Mouse (Mus musculus) MEL (cell line): ENCODE results near the gene Rccd1. TPM values are rescaled to one million over a fixed set of nuclear protein-coding genes. Genes with fewer than 3 reads are reported as not detected.

Source experiments
- DNase-seq: peaks from one replicate; pipeline ENCODE4 v3.0.0; 2011; ENCODE audit warnings: low read depth, low spot score
- H3K27ac ChIP-seq: 2 replicates; pipeline ENCODE4 v1.5.1; 2012; ENCODE audit warnings: low read depth, mild to moderate bottlenecking, control low read depth, low read length, moderate library complexity; ENCODE audit not compliant: control insufficient read depth
- H3K27me3 ChIP-seq, 2 experiments: fragments of 150-350 bp in 1 of 2; sonication (generic) in 1 of 2; 2 replicates each; pipeline ENCODE4 v1.6.1; 2012; ENCODE audit warnings: low read length in 2 of 2, mild to moderate bottlenecking in 2 of 2, improper control_type of control experiment in 1 of 2, moderate library complexity in 1 of 2; ENCODE audit not compliant: insufficient read depth in 2 of 2, control insufficient read depth in 1 of 2
- H3K36me3 ChIP-seq, 2 experiments: 2 replicates each; pipeline ENCODE4 v1.6.1; 2012 to 2014; ENCODE audit warnings: low read length in 2 of 2, improper control_type of control experiment in 1 of 2, inconsistent platforms in 1 of 2, mild to moderate bottlenecking in 1 of 2; ENCODE audit not compliant: insufficient read depth in 2 of 2, control insufficient read depth in 1 of 2
- H3K4me1 ChIP-seq, 2 experiments: fragments of 150-350 bp in 1 of 2; sonication (generic) in 1 of 2; 2 replicates each; pipeline ENCODE4 v1.6.1; 2012; ENCODE audit warnings: low read length in 2 of 2, improper control_type of control experiment in 1 of 2, mild to moderate bottlenecking in 1 of 2; ENCODE audit not compliant: insufficient read depth in 2 of 2, control insufficient read depth in 1 of 2
- H3K4me3 ChIP-seq, 2 experiments: fragments of 150-350 bp in 1 of 2; sonication (generic) in 1 of 2; 2 replicates each; pipeline ENCODE4 v1.5.1; 2012; ENCODE audit warnings: low read depth in 2 of 2, low read length in 2 of 2, mild to moderate bottlenecking in 2 of 2, moderate library complexity in 2 of 2, control low read depth in 1 of 2, improper control_type of control experiment in 1 of 2; ENCODE audit not compliant: control insufficient read depth in 1 of 2, insufficient read depth in 1 of 2
- H3K79me2 ChIP-seq: 2 replicates; pipeline ENCODE4 v1.6.1; 2012; ENCODE audit warnings: mild to moderate bottlenecking, low read length, moderate library complexity; ENCODE audit not compliant: control insufficient read depth, poor library complexity, insufficient read depth
- H3K9ac ChIP-seq: 2 replicates; pipeline ENCODE4 v1.6.1; 2012; ENCODE audit warnings: low read depth, mild to moderate bottlenecking, control low read depth, low read length, moderate library complexity; ENCODE audit not compliant: control insufficient read depth, poor library complexity, severe bottlenecking
- H3K9me3 ChIP-seq: fragments of 150-350 bp; sonication (generic); replicated peaks from 2 replicates; pipeline ENCODE4 v1.6.1; 2012; ENCODE audit warnings: mild to moderate bottlenecking, low read length, improper control_type of control experiment, moderate library complexity; ENCODE audit not compliant: insufficient read depth
- BHLHE40 ChIP-seq: IDR thresholded peaks from 2 replicates; pipeline ENCODE4 v1.6.1; 2012; ENCODE audit warnings: low read depth, mild to moderate bottlenecking, inconsistent platforms, low read length, improper control_type of control experiment, borderline replicate concordance
- CHD2 ChIP-seq: IDR thresholded peaks from 2 replicates; pipeline ENCODE4 v1.6.1; 2011; ENCODE audit warnings: low read length, improper control_type of control experiment
- CTCF ChIP-seq, 3 experiments: IDR thresholded peaks in 2 of 3; conservative IDR thresholded peaks in 1 of 3; 2 replicates each; pipeline ENCODE4 v1.5.1; 2011 to 2012; ENCODE audit warnings: low read length in 3 of 3, low read depth in 2 of 3, mild to moderate bottlenecking in 2 of 3, improper control_type of control experiment in 1 of 3, inconsistent platforms in 1 of 3, mixed read lengths in 1 of 3, moderate library complexity in 1 of 3; ENCODE audit not compliant: control insufficient read depth in 1 of 3, insufficient read depth in 1 of 3, poor library complexity in 1 of 3, severe bottlenecking in 1 of 3
- ELF1 ChIP-seq: IDR thresholded peaks from 2 replicates; pipeline ENCODE4 v1.6.1; 2014; ENCODE audit warnings: low read depth, mild to moderate bottlenecking, inconsistent platforms, low read length, improper control_type of control experiment, moderate library complexity
- EP300 ChIP-seq, 2 experiments: IDR thresholded peaks; 2 replicates each; pipeline ENCODE4 v1.6.1; 2011; ENCODE audit warnings: improper control_type of control experiment in 2 of 2, low read length in 2 of 2, low read depth in 1 of 2, mild to moderate bottlenecking in 1 of 2
- ETS1 ChIP-seq: IDR thresholded peaks from 2 replicates; pipeline ENCODE4 v1.6.1; 2012; ENCODE audit warnings: low read depth, mild to moderate bottlenecking, inconsistent platforms, low read length, improper control_type of control experiment, moderate library complexity
- GABPA ChIP-seq: IDR thresholded peaks from 2 replicates; pipeline ENCODE4 v1.6.1; 2012; ENCODE audit warnings: low read depth, mild to moderate bottlenecking, inconsistent platforms, low read length, improper control_type of control experiment, moderate library complexity
- GATA1 ChIP-seq: IDR thresholded peaks from 2 replicates; pipeline ENCODE4 v1.6.1; 2011; ENCODE audit warnings: low read depth, low read length, improper control_type of control experiment
- KAT2A ChIP-seq: conservative IDR thresholded peaks from 2 replicates; pipeline ENCODE4 v1.6.1; 2012; ENCODE audit warnings: low read depth, low read length, improper control_type of control experiment, inconsistent platforms
- MEF2A ChIP-seq: IDR thresholded peaks from 2 replicates; pipeline ENCODE4 v1.6.1; 2014; ENCODE audit warnings: low read depth, mild to moderate bottlenecking, inconsistent platforms, low read length, improper control_type of control experiment; ENCODE audit not compliant: poor library complexity, insufficient replicate concordance, severe bottlenecking; ENCODE audit errors: extremely low read depth
- MXI1 ChIP-seq: IDR thresholded peaks from 2 replicates; pipeline ENCODE4 v1.6.1; 2011; ENCODE audit warnings: mild to moderate bottlenecking, low read depth, low read length, improper control_type of control experiment
- MYC ChIP-seq: IDR thresholded peaks from 2 replicates; pipeline ENCODE4 v1.6.1; 2011; ENCODE audit warnings: low read depth, mild to moderate bottlenecking, low read length, improper control_type of control experiment, moderate library complexity
- NELFE ChIP-seq: IDR thresholded peaks from 2 replicates; pipeline ENCODE4 v1.6.1; 2011; ENCODE audit warnings: low read depth, low read length, improper control_type of control experiment
- NRF1 ChIP-seq: IDR thresholded peaks from 2 replicates; pipeline ENCODE4 v1.6.1; 2014; ENCODE audit warnings: low read depth, mild to moderate bottlenecking, inconsistent platforms, low read length, improper control_type of control experiment, moderate library complexity; ENCODE audit not compliant: poor library complexity, insufficient read depth, severe bottlenecking
- POLR2A ChIP-seq, 2 experiments: IDR thresholded peaks; 2 replicates each; pipeline ENCODE4 v1.6.1; 2011 to 2012; ENCODE audit warnings: low read length in 2 of 2, mild to moderate bottlenecking in 2 of 2, control low read depth in 1 of 2, improper control_type of control experiment in 1 of 2, low read depth in 1 of 2, moderate library complexity in 1 of 2; ENCODE audit not compliant: control insufficient read depth in 1 of 2, insufficient read depth in 1 of 2, poor library complexity in 1 of 2
- RAD21 ChIP-seq: IDR thresholded peaks from 2 replicates; pipeline ENCODE4 v1.6.1; 2011; ENCODE audit warnings: mild to moderate bottlenecking, low read depth, low read length, improper control_type of control experiment
- RCOR1 ChIP-seq: IDR thresholded peaks from 2 replicates; pipeline ENCODE4 v1.6.1; 2012; ENCODE audit warnings: low read depth, mild to moderate bottlenecking, inconsistent platforms, low read length, improper control_type of control experiment
- SIN3A ChIP-seq: IDR thresholded peaks from 2 replicates; pipeline ENCODE4 v1.6.1; 2012; ENCODE audit warnings: low read length, improper control_type of control experiment, inconsistent platforms
- TAL1 ChIP-seq: IDR thresholded peaks from 2 replicates; pipeline ENCODE4 v1.6.1; 2012; ENCODE audit warnings: mild to moderate bottlenecking, inconsistent platforms, low read length, moderate library complexity, mixed read lengths
- TCF12 ChIP-seq: IDR thresholded peaks from 2 replicates; pipeline ENCODE4 v1.6.1; 2014; ENCODE audit warnings: low read depth, mild to moderate bottlenecking, inconsistent platforms, low read length, improper control_type of control experiment, moderate library complexity
- USF1 ChIP-seq: IDR thresholded peaks from 2 replicates; pipeline ENCODE4 v1.6.1; 2014; ENCODE audit warnings: low read depth, mild to moderate bottlenecking, inconsistent platforms, low read length, improper control_type of control experiment, moderate library complexity
- USF2 ChIP-seq, 2 experiments: IDR thresholded peaks; 2 replicates each; pipeline ENCODE4 v1.6.1; 2011 to 2012; ENCODE audit warnings: improper control_type of control experiment in 2 of 2, low read length in 2 of 2, borderline replicate concordance in 1 of 2, inconsistent platforms in 1 of 2, low read depth in 1 of 2, mild to moderate bottlenecking in 1 of 2; ENCODE audit not compliant: insufficient read depth in 1 of 2
- ZC3H11A ChIP-seq: IDR thresholded peaks from 2 replicates; pipeline ENCODE4 v1.6.1; 2012; ENCODE audit warnings: low read depth, mild to moderate bottlenecking, inconsistent platforms, low read length, improper control_type of control experiment
- ZKSCAN1 ChIP-seq: IDR thresholded peaks from 2 replicates; pipeline ENCODE4 v1.6.1; 2012; ENCODE audit warnings: low read depth, mild to moderate bottlenecking, inconsistent platforms, low read length, improper control_type of control experiment, moderate library complexity
- polyA plus RNA-seq, 2 experiments: library from polyadenylated mRNA; stranded (reverse) in 1 of 2; unstranded in 1 of 2; fragments of >175 nt in 1 of 2; fragments of >200 nt in 1 of 2; gene quantifications; 2 replicates each; pipeline versions ENCODE4 v1.2.1 to v1.2.4; 2012; ENCODE audit warnings: low replicate concordance in 2 of 2, low read depth in 1 of 2; ENCODE audit not compliant: insufficient read length in 2 of 2, insufficient read depth in 1 of 2, missing spikeins in 1 of 2
- total RNA-seq: library from RNA; depleted of rRNA; stranded (reverse); fragments of 300-350 nt; gene quantifications from 2 replicates; pipeline ENCODE4 v1.2.3, GENCODE M21; 2012

The Rccd1 gene
- total and polyA plus RNA-seq, 3 experiments = 16.8 to 20.2 TPM; not detected in 1

DNA sequence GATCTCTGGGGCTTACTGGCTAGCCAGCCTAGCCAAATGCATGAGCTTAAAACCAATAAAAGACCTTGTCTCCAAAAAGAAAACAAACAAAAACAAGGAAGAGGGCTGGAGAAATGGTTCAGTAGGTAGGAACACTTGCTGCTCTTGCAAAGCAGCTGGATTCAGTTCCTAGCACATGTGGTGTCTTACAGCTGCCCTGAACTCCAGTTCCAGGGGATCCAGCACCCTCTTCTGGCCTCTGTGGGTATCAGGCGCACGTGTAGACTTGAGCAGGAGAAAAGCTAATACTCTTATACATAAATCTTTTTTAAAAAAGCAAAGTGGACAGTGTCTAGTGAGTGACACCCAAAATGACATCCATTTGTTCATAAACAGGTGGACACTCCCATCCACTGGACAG, 22.7 kb downstream of the Rccd1 start:
- TF ChIP-seq CTCF (IDR thresholded peaks at IDR 0.05 in 2 of 3, conservative IDR thresholded peaks at IDR 0.05 in 1 of 3; ENCODE audit: control insufficient read depth in 1 of 3, insufficient read depth in 1 of 3, low read depth in 2 of 3, low read length in 3 of 3, poor library complexity in 1 of 3, severe bottlenecking in 1 of 3) (peak in 2 of 3 experiments; percentile 37 to 45; a peak in 4 of 6 replicates), GABPA (no peak), ZC3H11A (0 out of 2 replicates have a peak, but pooled peaks have one; percentile 6), RAD21 (peak; percentile 32)
- peak; percentile 55 for DNase-seq
- H3K27ac ChIP-seq = no peak overlapping the region

DNA sequence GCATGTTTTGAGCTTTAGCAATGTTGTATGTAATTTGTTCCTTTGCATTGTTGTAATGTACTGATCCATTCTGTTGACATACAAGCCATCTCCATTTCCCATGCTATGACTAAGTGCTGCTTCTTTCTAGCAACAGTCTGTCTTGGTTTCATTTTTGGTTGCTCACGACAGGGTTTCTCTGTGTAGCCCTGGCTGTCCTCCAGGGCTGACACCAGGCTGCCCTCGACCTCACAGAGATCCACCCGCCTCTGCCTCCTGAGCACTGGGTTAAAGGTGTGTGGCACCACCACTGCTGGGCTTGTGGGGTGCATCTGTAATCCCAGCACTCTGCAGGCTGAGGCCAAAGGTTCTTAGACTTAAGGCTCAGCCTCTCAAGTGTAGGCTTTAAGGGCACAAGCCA, 24.7 kb downstream of the Rccd1 start:
- no peaks in the 10 kb centered on the region for H3K9me3 ChIP-seq
- no peak for DNase-seq
- no peak for TF ChIP-seq SIN3A
- TF ChIP-seq NRF1 = no peak
- no peak for TF ChIP-seq RCOR1
- TF ChIP-seq USF1 = no peak
- TF ChIP-seq TCF12 = no peak
- no peak for TF ChIP-seq ZC3H11A
- no peak for TF ChIP-seq CTCF (IDR thresholded peaks at IDR 0.05 in 2 of 3, conservative IDR thresholded peaks at IDR 0.05 in 1 of 3; ENCODE audit: control insufficient read depth in 1 of 3, insufficient read depth in 1 of 3, low read depth in 2 of 3, low read length in 3 of 3, poor library complexity in 1 of 3, severe bottlenecking in 1 of 3)
- no peak for TF ChIP-seq MEF2A
- TF ChIP-seq NELFE = no peak
- TF ChIP-seq ZKSCAN1 = no peak
- H3K4me3 ChIP-seq = no peak overlapping the region
- H3K79me2 ChIP-seq = peaks cover 52% of the 10 kb centered on the region
- peaks cover 12 to 34% of the 10 kb centered on the region in 2 experiments for H3K36me3 ChIP-seq
- no peak overlapping the region for H3K27ac ChIP-seq
- H3K9ac ChIP-seq = no peak overlapping the region
- no peaks in the 10 kb centered on the region for H3K27me3 ChIP-seq
- H3K4me1 ChIP-seq = peaks cover 0 to 7% of the 10 kb centered on the region in 2 experiments; a peak in 2 of 4 replicates

More for the DNA sequence above, 22.7 kb downstream of the Rccd1 start:
- Histone ChIP-seq H3K4me3 (no peak overlapping the region), H3K36me3 (peaks cover 3 to 40% of the 10 kb centered on the region in 2 experiments; a peak in 3 of 4 replicates), H3K9ac (no peak overlapping the region), H3K27me3 (no peaks in the 10 kb centered on the region), H3K79me2 (peaks cover 34% of the 10 kb centered on the region), H3K4me1 (peaks cover 0 to 7% of the 10 kb centered on the region in 2 experiments; a peak in 1 of 4 replicates), H3K9me3 (no peaks in the 10 kb centered on the region)

DNA sequence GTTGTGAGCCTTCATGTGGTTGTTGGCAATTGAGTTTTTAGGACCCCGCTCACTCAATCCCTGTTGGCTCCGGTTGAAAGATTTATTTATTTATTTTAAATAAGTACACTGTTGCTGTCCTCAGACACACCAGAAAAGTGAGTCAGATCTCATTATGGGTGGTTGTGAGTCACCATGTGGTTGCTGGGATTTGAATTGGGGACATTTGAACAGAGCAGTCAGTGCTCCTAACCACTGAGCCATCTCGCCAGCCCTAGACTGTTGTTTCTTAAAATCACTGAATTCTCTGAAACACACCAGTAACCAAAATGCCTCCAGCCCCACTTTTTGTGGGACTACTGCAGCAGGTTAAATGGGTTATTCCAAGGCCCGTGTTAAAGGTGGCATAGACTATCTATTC, 25.5 kb downstream of the Rccd1 start:
- H3K27me3 ChIP-seq = no peaks in the 10 kb centered on the region
- H3K27ac ChIP-seq = no peak overlapping the region
- peaks cover 12 to 28% of the 10 kb centered on the region in 2 experiments for H3K36me3 ChIP-seq
- H3K9ac ChIP-seq = no peak overlapping the region
- no peak overlapping the region for H3K4me3 ChIP-seq
- H3K79me2 ChIP-seq = peaks cover 54% of the 10 kb centered on the region
- no peak for DNase-seq
- no peaks in the 10 kb centered on the region for H3K9me3 ChIP-seq
- H3K4me1 ChIP-seq = peaks cover 1 to 7% of the 10 kb centered on the region in 2 experiments; a peak in 3 of 4 replicates
- TF ChIP-seq MEF2A (no peak), SIN3A (no peak), CHD2 (no peak), ZC3H11A (no peak), TAL1 (no peak), ETS1 (no peak), GABPA (no peak), ELF1 (no peak), KAT2A (no peak), BHLHE40 (no peak), POLR2A (IDR thresholded peaks at IDR 0.05; ENCODE audit: control insufficient read depth in 1 of 2, insufficient read depth in 1 of 2, low read depth in 1 of 2, low read length in 2 of 2, poor library complexity in 1 of 2) (no peak), MYC (no peak), MXI1 (no peak), GATA1 (no peak), EP300 (IDR thresholded peaks at IDR 0.05; ENCODE audit: low read depth in 1 of 2, low read length in 2 of 2) (no peak), USF2 (IDR thresholded peaks at IDR 0.05; ENCODE audit: borderline replicate concordance in 1 of 2, insufficient read depth in 1 of 2, low read depth in 1 of 2, low read length in 2 of 2) (no peak)
